Mouse (Mus musculus) embryo, embryonic 9.5 days (tissue): ENCODE measurements around the gene Inava.

Source experiments
- DNase-seq: peaks from one replicate; pipeline ENCODE4 v3.0.0-alpha.2; 2017; ENCODE audit errors: extremely low spot score

Inava gene

DNA sequence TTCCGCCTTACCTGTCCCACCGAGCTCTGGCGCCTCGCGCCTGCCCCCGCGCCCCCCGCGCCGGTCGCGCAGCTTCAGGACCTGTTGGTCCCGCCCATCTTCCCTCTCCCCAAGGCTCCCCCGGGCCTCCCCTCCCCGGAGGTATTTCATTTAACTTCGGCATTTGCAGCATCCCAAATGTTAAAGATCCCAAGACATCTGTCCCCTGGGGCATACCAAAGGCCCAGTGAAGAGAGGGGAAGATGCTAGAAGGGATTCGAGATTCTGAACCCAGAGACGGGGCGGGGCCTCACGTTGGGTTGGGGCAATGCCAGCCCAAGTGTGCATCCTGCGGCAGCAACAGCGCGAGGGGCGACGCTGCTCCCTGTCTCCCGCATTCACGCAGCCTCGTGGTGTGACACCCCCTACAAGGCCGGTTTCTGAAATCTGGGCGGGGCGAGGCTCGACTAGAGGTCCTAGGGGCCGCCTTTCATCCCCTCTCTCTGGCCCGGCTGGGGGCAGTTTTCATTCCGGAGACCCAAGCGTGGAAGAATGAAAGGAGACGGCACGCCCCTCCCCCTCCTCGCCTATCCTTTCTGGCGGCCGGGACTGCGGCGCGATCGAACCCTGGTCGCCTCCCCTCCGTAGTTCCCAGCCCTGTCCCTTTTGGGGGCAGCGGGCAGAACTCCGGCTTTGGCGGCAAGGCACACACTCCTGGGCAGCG is at the start of gene Inava:
TSS of gene Inava (minus strand) at position 373 of the 703 bp plus-strand sequence.
- peak; percentile 95 for DNase-seq

DNA sequence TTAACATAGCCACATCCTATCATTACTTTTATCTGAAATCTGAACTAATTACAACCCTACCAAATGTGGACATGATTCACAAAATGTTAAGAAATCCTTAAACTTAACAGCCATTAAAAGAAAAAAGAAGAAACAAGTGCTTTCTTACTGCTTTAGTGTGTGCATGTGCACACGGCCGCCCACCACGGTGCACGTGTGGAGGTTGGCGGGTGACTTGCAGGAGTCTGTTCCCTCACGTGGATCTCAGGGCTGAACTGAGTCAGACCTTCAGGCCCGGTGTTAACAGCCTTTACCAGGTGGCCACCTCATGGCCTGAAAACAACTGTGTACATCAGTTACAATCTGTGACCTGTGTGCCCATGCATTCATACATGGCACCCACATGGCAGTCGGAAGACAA is 43.3 kb upstream of the Inava start:
- no peak for DNase-seq

DNA sequence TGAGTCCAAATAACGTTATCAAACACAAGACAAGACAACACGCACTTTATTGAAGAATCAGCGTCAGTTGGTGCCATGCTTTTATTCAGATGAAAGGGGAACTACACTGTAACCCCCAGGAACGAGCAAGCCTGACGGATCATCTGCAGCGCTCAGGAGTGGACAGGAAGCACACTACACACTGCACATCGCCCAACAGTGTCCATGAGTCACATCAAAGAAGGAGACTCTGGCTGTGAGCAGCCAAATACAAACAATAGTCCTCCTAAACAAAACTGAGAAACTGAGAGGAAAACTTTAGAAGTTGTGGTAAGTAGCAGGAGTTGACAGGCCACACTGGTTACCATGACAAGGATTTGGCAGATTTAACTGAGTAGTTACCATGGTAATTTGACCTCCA is 34.2 kb upstream of the Inava start:
- DNase-seq: no peak

DNA sequence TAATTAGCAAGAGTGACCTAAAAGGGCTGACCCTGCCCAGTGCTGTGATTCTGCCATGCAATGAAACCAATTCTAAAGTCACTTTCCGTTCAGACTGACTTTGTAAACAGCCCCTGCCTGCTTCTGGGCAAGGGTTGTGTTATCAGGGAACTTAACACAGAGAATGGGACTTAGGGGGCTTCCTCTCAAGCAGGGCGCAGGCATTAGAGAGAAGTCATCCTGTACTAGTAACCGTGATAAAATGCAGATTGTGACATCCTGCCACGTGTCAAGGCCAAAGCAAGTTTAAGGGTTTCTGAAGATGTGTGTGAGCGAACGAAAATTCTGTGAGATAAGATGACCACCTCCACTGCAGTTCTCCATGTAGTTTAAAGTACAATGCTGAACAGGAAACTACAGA is 32.1 kb upstream of the Inava start:
- DNase-seq: no peak

DNA sequence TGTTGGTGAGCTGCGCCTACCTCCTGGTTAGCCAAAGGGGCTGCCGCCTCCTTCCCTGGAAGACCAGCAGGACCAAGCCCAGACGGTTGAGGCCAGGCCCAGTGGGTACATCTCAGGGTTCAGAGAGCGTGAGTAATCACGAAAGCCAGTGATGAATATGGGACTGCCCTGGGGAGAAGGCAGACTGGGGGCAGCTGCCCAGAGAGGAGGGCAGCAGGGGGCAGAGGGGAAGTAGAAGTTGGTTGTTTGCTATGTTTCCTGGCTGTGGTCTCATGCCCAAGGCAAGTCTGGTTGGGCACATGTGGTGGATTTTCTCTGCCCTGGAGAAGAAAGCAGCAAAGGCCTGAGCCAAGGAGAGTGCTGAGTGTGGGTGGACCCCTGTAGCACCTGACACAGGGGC is 29.3 kb upstream of the Inava start:
- no peak for DNase-seq

DNA sequence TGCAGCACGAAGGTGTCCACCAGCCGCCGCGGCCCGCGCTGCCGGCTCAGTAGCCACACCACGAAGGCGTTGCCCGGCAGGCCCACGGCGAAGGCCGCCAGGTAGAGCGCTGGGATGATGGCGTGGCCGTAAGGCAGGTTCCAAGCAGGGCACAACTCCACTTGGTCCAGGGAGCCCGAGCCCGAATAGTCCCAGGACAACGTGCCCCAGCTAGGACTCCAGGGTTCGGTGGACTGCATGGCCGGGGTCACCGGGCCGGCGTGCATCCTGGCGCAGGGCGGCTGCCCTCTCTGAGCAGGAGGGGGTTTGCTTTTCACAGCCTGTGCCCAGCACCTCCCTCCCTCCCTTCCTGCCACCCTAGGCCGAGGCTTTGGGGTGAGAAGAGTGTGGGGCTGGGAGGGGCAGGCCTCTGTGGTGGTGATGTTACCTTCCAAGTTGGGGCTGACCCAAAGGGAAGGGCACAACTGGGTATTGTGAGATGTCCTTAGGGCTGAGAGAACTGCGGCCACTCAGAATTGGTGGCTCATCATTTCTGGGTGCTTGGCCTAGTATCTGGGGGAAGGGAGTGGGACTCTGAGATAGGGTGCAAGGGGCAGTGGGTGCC is 26.7 kb upstream of the Inava start, which contains the start of gene Gpr25:
TSS of gene Gpr25 (minus strand) at position 239 of the 604 bp plus-strand sequence.
- DNase-seq: no peak

DNA sequence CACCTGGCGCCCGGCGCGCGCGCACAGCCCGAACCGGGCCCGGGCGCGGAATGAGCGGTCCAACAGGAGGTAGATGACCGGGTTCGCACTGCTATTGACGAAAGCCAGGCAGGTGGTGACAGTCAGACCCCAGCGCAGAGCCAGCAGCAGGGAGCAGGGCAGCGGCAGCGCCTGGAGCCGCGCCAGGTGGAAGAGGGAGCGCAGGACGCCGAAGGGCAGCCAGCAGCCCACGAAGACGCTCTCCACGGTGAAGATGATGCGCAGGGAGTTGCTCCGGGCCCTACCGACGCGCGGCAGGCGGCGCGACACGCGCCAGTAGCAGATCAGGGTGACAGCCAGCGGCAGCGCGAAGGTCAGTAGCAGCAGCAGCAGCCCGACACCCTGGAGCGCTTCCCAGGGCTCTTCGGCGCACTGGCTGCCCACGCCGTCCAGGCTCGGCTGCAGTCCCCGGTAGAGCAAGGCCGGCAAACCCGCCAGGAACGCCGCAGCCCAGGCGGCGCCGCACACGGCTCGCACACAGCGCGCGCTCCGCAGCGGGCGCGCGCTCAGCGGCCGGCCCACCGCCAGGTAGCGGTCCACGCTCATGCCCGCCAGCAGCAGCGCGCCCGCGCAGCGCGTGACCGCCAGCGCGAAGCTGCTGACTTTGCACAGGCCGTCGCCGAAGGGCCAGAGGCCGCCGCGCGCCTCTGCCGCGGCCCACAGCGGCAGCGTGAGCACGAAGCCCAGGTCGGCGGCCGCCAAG is 26.0 kb upstream of the Inava start:
- DNase-seq: peak; percentile 54

DNA sequence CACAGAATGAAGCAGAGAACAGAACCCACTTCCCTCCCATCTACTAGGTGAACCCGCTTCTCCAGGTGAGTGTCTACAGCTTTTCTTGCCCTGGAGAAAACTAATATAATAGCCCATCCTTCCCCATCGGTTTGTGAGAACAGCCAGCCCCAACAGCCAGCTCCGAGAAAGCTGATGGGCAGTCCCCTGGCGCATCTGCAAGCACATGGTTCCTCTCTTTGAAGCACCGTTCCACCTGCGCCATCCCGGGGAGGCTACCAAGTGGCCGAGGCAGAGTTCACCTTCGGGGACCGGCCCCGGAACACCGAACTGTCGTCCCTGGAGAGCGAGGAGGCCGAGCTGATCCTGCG is 25.5 kb upstream of the Inava start:
- peak; percentile 20 for DNase-seq

DNA sequence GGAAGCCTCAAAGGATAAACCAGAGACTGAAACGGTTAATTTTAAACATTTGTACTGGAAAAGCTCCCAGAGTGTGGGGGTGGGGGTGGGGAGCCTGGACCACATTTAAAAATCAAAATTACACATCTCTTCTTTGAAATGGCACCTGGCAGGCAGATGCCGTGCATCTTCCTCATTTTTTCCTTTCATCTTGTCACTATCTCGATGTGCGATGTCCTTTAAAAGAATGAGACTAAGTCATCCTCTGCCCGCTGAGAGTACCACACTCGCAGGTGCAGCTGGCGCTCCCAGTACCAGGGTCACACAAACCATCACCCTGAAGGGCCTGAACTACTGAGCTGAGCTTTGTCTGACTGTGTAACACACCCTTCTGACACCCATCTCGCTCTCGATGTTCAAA is 24.4 kb upstream of the Inava start:
- DNase-seq: no peak

DNA sequence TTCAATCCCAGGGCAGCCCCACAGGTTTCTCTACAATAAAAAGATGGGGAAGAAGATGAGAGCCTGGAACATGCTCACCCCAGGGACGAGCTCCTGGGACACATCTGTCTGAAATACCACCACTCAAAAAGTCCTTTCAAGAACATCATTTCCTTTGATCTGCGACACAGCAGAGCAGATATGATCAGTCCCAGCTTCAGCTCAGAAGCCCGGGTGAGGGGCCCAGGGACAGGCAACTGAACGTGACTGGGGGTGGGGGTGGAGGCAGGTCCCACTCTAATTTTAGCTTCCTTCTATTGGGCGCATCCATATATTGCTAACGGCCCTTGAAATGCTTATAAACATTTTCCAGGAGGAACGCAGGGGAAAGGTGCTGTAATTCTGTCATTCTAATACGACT is 21.6 kb upstream of the Inava start:
- no peak for DNase-seq

DNA sequence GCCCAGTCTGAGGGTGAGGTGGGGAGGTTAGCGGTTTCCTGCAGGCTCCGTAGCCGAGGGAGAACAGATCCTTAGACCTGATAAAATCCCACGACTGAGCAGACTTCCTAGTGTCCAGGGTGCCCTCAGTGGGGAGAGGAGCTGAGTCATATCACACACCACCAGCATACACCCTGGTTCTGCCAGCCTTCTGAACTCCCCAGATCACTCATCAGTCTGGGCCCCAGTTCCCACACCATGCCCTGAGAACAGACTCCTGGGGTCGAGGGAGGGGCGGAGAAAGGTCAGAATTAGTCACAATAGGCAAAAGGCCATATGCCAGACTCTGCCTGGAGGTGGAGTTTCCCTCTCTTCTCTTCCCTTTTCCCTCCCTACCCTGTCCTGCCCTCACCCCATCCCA is 21.1 kb upstream of the Inava start:
- peak; percentile 29 for DNase-seq

DNA sequence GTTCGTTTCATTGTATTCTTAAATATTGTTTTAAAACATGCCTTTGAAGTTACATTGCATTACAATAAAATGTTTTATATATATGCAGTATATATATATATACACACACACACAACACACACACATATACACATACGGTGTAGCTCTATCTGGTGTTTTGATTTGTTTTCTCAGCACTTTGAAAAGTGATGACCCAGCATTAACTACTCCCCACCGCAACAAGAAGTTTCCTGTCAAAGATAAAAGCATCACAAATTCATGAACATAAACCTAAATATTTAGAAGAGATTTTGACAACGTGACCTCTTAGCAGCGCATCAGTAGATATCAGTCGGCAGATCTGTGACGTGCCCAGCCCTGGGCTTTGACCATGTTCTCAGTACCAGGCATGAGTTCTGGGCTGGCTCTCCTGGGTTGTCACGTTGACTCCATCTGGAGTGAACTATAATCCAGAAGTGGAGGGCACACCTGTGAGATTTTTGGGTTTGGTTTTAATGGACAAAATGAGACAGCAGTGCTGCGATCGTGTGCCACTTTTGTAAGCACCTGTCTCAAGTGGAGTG is 20.5 kb upstream of the Inava start:
- DNase-seq: no peak

DNA sequence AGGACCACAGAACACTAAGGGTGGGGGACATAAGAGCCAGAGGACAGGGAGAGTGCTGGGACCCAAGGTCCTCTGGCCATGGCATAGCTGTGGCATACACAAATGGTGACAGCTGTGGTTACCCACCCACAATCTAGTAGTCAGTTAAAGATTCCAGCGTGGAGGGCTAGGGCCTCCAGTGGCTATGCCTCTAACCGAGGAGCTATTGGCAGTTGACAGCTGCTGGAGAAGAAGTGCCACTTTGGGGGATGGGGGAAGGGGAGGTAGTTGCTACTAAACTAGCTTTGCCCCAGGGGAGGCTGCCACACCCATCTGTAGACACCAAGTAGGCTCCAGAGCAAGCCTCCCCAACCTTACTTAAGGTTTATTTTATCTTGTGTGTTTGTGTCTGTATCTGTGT is 19.4 kb upstream of the Inava start:
- DNase-seq: no peak

DNA sequence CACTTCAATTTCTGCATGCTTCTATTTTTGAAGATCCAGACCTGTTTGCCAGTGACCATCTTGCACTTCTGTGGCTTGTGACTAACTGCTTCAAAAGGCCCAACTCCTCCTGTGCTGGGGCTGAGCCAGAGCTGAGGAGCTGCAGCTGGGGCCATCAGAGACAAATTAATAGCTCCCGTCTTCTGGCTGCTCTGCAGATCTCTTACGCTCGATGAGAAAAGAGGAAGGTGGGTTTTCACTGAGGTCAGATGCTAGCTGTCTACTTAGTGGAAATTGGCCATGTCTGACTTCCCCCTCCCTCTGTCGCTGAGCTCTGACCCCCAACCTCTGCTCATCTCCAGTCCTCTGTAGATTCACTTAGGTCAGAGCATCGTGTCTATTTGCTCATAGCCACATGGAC is 15.6 kb upstream of the Inava start:
- DNase-seq: no peak

DNA sequence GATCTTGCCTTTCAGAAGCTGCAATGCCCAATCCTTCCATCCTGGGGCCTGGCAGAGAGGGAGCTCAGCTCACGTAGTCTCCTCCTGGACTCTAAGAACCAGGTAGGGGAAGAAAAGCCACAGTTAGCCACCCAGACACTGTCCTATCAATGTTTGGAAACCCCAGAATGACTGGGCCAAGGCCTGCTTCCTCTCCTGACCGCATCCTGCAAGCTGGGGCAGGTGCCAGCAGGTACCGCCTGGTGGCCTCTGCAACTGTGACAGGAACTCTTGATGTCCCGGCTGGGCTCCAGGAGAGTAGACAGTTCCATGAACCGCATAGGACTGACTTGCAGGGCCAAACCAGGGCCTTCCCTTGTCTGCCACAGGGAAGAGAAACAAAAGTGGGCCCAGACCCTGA is 13.3 kb upstream of the Inava start:
- no peak for DNase-seq

DNA sequence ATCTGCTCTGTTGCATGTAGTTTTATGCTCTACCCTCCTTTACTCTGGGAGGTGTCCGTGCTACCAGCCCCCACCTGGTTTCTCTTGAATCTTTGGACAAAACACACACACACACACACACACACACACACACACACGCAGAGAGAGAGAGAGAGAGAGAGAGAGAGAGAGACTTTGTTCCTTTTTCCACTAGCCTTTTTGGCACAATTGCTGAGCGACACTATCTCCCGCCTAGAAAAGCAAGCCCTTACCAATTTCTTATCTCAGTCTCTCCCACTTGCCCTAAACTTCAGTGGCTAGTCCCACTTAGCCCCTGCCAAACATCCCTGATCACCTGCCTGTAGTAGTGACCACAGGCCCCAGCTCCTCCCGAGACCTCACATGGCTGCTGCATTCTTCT is 10.4 kb upstream of the Inava start:
- no peak for DNase-seq

DNA sequence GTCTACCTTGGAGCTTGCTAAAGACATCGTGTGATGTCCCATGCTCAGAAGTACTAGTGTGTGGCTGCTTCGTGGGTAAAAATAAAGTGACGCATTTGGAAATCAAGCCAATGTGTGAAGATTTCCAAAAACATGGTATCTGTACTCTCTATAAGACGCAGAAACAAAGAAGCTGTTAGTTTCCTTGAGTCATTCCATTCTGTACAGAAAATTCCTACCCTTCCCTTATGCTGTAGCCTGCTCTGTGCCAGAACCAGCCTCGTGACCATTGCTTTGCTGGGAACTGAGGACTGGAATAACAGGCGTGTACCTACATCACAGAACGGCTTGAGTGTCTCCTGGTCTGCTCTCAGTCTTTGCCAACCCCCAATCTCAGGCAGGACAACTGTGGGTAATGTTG is 7.7 kb upstream of the Inava start:
- DNase-seq: no peak

DNA sequence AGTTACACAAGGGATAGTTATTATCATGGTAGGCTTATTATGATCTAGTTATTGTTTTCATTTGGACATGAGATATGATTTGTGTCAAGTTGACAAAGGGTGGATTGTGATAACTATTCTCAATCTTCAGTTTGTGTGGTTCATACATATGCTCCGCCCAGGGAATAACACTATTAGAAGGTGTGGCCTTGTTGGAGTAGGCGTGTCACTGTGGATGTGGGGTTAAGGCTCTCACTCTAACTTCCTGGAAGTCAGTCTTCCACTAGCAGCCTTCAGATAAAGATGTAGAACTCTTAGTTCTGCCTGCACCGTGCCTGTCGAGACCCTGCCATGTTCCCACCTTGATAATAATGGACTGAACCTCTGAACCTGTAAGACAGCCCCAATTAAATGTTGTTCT is 4.4 kb upstream of the Inava start:
- no peak for DNase-seq

DNA sequence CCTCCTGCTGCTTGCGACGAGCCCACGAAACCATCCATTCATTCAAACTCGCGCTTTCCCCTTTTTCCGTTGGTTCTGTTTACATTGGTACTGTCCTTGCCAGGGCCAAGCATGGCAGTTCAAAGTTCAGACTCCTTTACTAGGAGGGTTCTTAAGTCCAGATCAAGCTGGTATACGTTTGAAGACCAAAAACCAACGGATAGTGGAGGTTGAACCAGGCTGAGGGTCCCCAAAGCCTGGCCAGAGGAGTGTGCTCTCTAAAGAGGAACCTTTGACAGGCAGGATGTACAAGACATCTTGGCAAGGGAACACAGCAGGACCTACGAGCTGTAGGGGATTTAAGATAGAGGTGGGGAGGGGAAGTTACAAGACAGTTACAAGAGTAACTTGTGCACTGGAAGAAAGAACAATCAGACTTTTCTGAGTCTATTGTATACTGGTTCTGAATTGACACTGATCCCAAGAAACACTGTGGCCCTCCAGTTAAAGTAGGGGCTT is 580 bp upstream of the Inava start:
- no peak for DNase-seq

DNA sequence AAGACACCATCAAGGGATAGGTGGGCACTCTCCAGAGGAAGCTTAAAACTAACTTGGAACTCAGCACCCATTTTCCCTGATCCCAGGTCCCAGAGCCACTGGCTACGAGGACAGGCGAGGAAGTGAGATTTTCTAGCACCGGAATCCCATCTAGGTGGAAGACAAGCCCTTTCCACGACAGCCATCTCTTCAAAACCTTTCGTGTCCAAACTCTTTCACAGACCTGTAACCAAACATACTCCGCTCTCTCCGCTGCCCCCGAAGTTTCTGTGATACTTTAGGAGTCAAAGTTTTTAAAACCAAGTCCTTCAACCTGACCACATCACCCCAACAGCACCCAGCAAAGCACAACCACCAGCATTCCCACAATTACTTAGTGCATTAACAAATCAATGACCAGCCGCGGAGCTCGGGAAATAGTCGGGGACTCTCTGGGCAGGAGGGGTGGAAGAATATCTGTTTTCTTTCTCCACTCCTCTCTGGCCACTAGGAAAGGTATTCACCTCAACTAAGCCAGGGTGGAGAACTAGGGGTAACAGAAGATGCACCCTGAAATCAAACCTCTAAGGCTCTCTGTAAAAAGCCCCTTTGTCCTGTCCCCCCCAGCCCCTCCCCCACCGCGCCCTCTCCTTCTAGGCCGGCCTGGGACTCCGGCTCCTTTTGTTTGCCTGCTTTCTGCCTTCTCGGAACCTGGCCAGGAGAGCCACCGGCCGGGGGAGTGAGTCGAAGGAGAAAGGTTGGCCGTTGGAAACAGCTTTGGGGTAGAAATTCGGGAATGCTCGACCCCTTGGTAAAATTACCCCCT is 876 bp downstream of the Inava start:
- peak; percentile 63 for DNase-seq

DNA sequence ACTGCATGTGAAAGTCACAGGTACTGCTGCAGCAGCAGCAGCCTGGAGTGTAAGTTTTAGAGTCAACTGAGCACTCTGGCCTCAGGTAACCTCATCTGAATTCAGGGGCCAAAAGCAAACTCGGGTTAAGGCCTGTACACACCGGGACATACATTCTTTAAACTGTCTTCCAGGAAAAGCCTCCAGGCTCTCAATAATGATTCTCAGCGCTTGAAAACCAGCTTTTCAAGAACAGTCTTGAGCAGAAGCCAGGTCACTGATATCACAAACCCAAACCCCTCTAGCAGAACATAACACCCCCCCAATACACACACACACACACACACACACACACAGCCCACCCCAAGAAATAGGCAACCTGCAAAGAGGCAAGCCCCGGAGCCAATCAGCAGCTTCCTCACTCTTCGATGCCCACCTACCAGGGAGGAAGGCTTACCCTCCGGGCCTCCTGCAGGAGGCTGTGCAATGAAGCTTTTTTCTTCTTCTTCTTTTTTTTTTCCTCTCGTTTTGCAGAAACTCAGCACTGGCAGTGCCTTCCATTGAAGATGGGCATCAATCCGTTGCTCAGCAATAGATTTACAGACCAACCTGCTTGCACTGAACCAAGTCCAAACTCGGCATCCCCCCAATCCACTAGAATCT is 1.7 kb downstream of the Inava start:
- peak; percentile 29 for DNase-seq
